Mouse (Mus musculus): Measurements from ENCODE around the gene Sgsm3. TPM values are rescaled to one million over a fixed set of nuclear protein-coding genes. Genes with fewer than 3 reads are reported as not detected.
"Not testable (repeated sequence)": the region's sequence is repeated elsewhere in the genome, so short reads cannot be mapped to it uniquely, and the experiment has no call there.

The Sgsm3 gene
- 56.1 and 60.9 TPM in 2 replicates for polyA plus RNA-seq (2014; fragmentation: Nextera tagmentation; extraction: Ambion mirVana)

DNA sequence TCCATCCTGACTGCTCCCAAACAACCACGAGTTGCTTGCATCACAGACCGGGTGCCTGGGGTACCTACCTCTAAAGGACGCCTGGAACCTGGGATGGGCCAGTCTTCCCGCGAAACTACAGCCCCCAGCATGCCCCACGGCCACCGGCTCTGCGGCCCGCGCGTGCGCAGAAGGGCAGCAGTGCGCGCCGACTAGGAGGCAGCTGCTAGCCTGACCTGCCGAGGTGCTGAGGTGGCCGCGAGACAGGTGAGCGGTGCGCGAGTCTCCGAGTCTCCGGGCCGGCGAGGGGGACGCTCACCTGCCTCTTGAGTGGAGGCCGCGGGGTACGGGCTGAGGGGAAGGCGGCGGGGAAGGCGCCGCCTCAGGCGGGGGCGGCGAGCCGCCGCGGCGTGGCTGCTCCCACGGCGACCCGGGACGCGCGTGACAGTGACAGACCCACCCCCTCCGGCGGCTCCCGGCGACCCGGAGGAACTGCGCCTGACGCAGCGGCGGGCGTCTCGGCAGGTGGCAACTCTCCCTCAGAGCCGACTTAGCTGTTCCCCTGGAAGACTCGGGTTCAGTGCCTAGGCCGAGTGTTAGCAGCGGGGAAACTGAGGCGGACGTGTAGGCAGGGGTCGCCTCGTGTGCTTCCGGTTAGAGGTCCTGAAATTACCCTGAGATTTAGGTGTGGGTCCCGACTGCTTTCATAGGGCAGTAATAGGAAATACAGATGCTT, at the start of gene Sgsm3:
Gene Sgsm3 (plus strand): TSS at position 146 of the 715 bp plus-strand sequence.
- Histone ChIP-seq H3K4me1 (ENCODE audit: control insufficient read depth, insufficient read depth, low read length) (peaks cover 8% of the 10 kb centered on the region), H3K36me3 (ENCODE audit: control insufficient read depth, insufficient read depth, low read length) (no peaks in the 10 kb centered on the region), H3K9ac (replicated peaks; ENCODE audit: low read length) (peak within 1 kb of the TSS; percentile 79), H3K4me2 (ENCODE audit: low read length) (peak within 1 kb of the TSS; percentile 81), H3K9me3 (ENCODE audit: control insufficient read depth, low read length) (no peaks in the 10 kb centered on the region), H3K4me3 (replicated peaks; ENCODE audit: low read depth, low read length) (peak within 1 kb of the TSS; percentile 84), H3K27ac (replicated peaks; ENCODE audit: low read depth, low read length) (peak within 1 kb of the TSS; percentile 61), H3K27me3 (ENCODE audit: control insufficient read depth, insufficient read depth, low read length) (no peaks in the 10 kb centered on the region)
- DNase-seq: peak; percentile 95
- WGBS: under 1% methylated on average over 59 of the region's 67 CpGs
- ATAC-seq (ENCODE audit: low FRiP score, low TSS enrichment): peak; percentile 88

GRCm38 (mm10) chr15:80928811-80929355, 48.7 kb upstream of the Sgsm3 start:
- no peaks in the 10 kb centered on the region for H3K4me1 ChIP-seq (ENCODE audit: control insufficient read depth, insufficient read depth, low read length)
- DNase-seq (no peak), ATAC-seq (ENCODE audit: low FRiP score, low TSS enrichment) (no peak)
- no peak overlapping the region for H3K4me2 ChIP-seq (ENCODE audit: low read length)
- no peak overlapping the region for H3K4me3 ChIP-seq (replicated peaks; ENCODE audit: low read depth, low read length)
- H3K36me3 ChIP-seq (ENCODE audit: control insufficient read depth, insufficient read depth, low read length): peaks cover 76% of the 10 kb centered on the region
- 88% methylated on average over 20 of the region's 20 CpGs for WGBS
- H3K27ac ChIP-seq (replicated peaks; ENCODE audit: low read depth, low read length): no peak overlapping the region
- H3K9ac ChIP-seq (replicated peaks; ENCODE audit: low read length): no peak overlapping the region
- no peaks in the 10 kb centered on the region for H3K27me3 ChIP-seq (ENCODE audit: control insufficient read depth, insufficient read depth, low read length)
- no peaks in the 10 kb centered on the region for H3K9me3 ChIP-seq (ENCODE audit: control insufficient read depth, low read length)

DNA sequence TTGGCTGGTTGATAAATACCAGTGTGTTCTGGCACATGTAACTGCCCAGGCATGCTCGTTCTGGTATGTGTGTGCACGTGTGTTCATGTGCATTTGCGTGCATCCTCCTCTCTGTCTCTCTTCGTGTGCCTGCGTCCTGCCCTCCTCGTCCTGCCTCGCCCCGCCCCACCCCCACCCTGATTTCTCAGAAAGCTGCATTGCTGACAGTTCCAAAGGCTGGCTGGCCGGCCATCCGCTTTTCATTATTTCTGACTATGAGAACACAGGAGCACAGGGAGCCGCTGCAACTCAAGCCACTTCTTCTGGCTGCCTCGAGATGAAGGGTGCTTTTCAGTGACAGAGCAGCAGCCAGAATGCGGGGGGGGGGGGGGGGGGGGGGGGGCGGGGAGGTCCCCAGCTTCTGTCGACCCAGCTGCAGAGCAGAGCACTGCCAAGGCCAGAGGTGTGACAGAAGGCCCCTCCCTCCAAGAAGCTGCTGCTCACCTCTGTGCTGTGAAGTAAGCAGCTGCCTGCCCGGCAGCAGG, 47.5 kb upstream of the Sgsm3 start:
- H3K4me1 ChIP-seq (ENCODE audit: control insufficient read depth, insufficient read depth, low read length): no peaks in the 10 kb centered on the region
- no peak overlapping the region for H3K27ac ChIP-seq (replicated peaks; ENCODE audit: low read depth, low read length)
- ATAC-seq (ENCODE audit: low FRiP score, low TSS enrichment) (no peak), DNase-seq (peak; percentile 17)
- no peaks in the 10 kb centered on the region for H3K27me3 ChIP-seq (ENCODE audit: control insufficient read depth, insufficient read depth, low read length)
- WGBS: 35% methylated on average over 15 of the region's 16 CpGs
- H3K4me3 ChIP-seq (replicated peaks; ENCODE audit: low read depth, low read length): no peak overlapping the region
- H3K36me3 ChIP-seq (ENCODE audit: control insufficient read depth, insufficient read depth, low read length): peaks cover 73% of the 10 kb centered on the region
- no peak overlapping the region for H3K4me2 ChIP-seq (ENCODE audit: low read length)
- H3K9me3 ChIP-seq (ENCODE audit: control insufficient read depth, low read length): no peaks in the 10 kb centered on the region
- no peak overlapping the region for H3K9ac ChIP-seq (replicated peaks; ENCODE audit: low read length)

DNA sequence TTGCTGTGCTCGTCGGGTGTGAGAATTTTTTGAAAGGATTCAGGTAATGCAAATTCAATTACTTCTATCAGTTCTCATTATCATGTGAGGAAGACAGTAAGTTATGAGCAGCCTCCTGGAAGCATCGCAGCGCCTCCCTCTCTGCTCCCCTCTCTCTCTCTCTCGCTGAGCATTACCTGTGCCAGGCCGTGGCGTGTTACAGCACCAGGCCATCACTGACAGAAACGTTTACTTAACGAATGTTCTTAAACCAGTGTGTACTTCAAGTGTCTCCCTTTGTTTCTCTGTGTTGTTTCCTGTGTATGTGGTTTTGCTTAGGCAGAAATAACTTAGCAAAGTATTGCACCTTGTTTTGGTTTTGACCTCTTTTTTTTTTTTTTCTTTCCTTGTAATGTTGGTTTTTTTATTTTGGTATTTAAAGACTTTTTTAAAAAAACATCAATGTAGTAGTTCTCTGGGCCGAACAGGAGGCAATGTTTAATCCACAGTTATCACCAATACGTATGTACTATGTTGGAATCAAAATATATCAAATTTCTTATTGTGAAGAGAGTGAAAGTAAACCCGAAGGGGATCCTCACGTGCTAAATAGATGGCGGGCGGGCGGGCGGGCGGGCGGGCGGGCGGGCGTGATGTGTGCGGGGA, 46.8 kb upstream of the Sgsm3 start:
- peaks cover 73% of the 10 kb centered on the region for H3K36me3 ChIP-seq (ENCODE audit: control insufficient read depth, insufficient read depth, low read length)
- not testable (repeated sequence) for H3K9ac ChIP-seq (replicated peaks; ENCODE audit: low read length); DNase-seq; H3K27ac ChIP-seq (replicated peaks; ENCODE audit: low read depth, low read length); H3K4me2 ChIP-seq (ENCODE audit: low read length); H3K27me3 ChIP-seq (ENCODE audit: control insufficient read depth, insufficient read depth, low read length); ATAC-seq (ENCODE audit: low FRiP score, low TSS enrichment); H3K9me3 ChIP-seq (ENCODE audit: control insufficient read depth, low read length); H3K4me1 ChIP-seq (ENCODE audit: control insufficient read depth, insufficient read depth, low read length); H3K4me3 ChIP-seq (replicated peaks; ENCODE audit: low read depth, low read length)
- 94% methylated on average over 23 of the region's 23 CpGs for WGBS

DNA sequence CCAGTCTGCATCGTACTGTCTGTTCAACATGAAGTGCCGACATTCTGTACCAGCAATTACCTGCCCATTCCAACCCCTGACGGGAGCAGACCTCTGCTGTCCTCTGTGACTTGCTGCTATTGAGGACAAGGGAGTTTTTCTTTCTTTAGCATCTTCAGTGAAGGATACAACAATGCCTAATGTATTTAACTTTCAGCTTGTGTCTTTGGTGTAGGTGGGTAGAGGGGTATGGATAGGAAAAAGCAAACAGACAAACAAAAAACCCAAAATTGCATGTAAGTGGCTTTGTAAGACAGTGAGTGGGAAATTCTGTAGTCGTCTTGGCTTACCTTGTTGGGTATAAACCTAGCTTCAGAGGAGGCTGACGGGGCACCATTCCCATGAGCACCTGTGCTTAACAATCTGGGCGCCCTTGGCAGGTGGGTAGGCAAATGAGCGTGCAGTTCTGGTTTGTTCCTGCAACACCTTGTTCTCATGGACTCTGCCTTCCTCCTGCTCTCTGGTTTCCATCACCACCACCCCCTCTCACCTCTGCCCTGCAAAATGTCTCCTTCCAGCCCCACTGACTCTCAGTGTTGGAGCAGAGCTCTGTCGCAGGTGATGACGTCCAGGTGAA, 46.1 kb upstream of the Sgsm3 start:
- Histone ChIP-seq H3K9ac (replicated peaks; ENCODE audit: low read length) (no peak overlapping the region), H3K27ac (replicated peaks; ENCODE audit: low read depth, low read length) (no peak overlapping the region), H3K4me2 (ENCODE audit: low read length) (no peak overlapping the region), H3K4me3 (replicated peaks; ENCODE audit: low read depth, low read length) (no peak overlapping the region), H3K9me3 (ENCODE audit: control insufficient read depth, low read length) (no peaks in the 10 kb centered on the region), H3K4me1 (ENCODE audit: control insufficient read depth, insufficient read depth, low read length) (no peaks in the 10 kb centered on the region), H3K36me3 (ENCODE audit: control insufficient read depth, insufficient read depth, low read length) (peaks cover 68% of the 10 kb centered on the region), H3K27me3 (ENCODE audit: control insufficient read depth, insufficient read depth, low read length) (no peaks in the 10 kb centered on the region)
- no peak for ATAC-seq (ENCODE audit: low FRiP score, low TSS enrichment)
- DNase-seq: no peak
- WGBS: 95% methylated on average over 9 of the region's 9 CpGs

DNA sequence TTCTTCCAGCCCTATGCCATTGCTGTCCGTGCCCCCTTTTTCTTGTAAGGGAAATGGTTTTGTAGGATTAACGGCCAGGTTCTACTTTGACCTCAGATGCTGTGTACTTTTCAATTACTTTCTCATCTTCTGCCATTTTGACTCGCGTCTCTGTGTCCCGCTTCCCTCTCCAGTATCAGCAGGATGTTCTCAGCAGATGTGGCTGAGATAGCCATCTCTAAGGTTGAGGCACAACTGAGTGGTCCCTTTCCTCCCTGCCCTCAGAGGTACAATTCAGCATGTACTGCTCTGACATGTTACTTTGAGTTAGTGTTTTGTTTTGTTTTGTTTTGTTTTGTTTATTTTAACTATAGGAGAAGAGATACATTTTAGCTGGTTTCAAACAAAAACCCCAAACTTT, 42.7 kb upstream of the Sgsm3 start:
- DNase-seq: no peak
- no peak overlapping the region for H3K4me2 ChIP-seq (ENCODE audit: low read length)
- ATAC-seq (ENCODE audit: low FRiP score, low TSS enrichment): no peak
- H3K4me1 ChIP-seq (ENCODE audit: control insufficient read depth, insufficient read depth, low read length): no peaks in the 10 kb centered on the region
- H3K27me3 ChIP-seq (ENCODE audit: control insufficient read depth, insufficient read depth, low read length): no peaks in the 10 kb centered on the region
- no peak overlapping the region for H3K4me3 ChIP-seq (replicated peaks; ENCODE audit: low read depth, low read length)
- no peak overlapping the region for H3K27ac ChIP-seq (replicated peaks; ENCODE audit: low read depth, low read length)
- WGBS: 92% methylated on average over 5 of the region's 5 CpGs
- H3K36me3 ChIP-seq (ENCODE audit: control insufficient read depth, insufficient read depth, low read length): peaks cover 51% of the 10 kb centered on the region
- H3K9ac ChIP-seq (replicated peaks; ENCODE audit: low read length): no peak overlapping the region
- H3K9me3 ChIP-seq (ENCODE audit: control insufficient read depth, low read length): no peaks in the 10 kb centered on the region

DNA sequence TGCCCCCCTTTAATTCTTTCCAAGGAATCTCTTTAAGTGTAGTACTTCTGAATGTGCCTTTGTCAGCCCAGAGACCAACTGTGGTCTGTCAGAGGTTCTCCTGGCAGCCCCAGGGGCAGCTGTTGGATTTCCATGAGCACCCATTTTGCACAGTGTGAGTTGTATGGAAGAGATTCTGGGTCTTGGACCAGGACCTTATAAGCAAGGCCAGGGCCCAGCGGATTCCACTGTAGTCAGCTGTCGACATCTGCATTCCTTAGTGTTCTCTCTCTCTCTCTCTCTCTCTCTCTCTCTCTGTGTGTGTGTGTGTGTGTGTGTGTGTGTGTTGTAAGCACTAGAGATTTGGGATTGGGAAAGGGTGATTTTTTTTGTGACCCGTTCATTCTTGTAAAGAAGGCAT, 40.9 kb upstream of the Sgsm3 start:
- no peak for DNase-seq
- WGBS: 71% methylated on average over 3 of the region's 3 CpGs
- peaks cover 42% of the 10 kb centered on the region for H3K36me3 ChIP-seq (ENCODE audit: control insufficient read depth, insufficient read depth, low read length)

GRCm38 (mm10) chr15:80938615-80939014, 39.0 kb upstream of the Sgsm3 start:
- DNase-seq: no peak
- no peak overlapping the region for H3K9ac ChIP-seq (replicated peaks; ENCODE audit: low read length)
- H3K36me3 ChIP-seq (ENCODE audit: control insufficient read depth, insufficient read depth, low read length): peaks cover 32% of the 10 kb centered on the region
- H3K27me3 ChIP-seq (ENCODE audit: control insufficient read depth, insufficient read depth, low read length): no peaks in the 10 kb centered on the region
- 72% methylated on average over 4 of the region's 4 CpGs for WGBS
- H3K4me1 ChIP-seq (ENCODE audit: control insufficient read depth, insufficient read depth, low read length): no peaks in the 10 kb centered on the region
- H3K27ac ChIP-seq (replicated peaks; ENCODE audit: low read depth, low read length): no peak overlapping the region
- H3K4me2 ChIP-seq (ENCODE audit: low read length): no peak overlapping the region
- ATAC-seq (ENCODE audit: low FRiP score, low TSS enrichment): no peak
- H3K9me3 ChIP-seq (ENCODE audit: control insufficient read depth, low read length): no peaks in the 10 kb centered on the region
- H3K4me3 ChIP-seq (replicated peaks; ENCODE audit: low read depth, low read length): no peak overlapping the region

More for the DNA sequence above, 40.9 kb upstream of the Sgsm3 start:
- no peak overlapping the region for H3K9ac ChIP-seq (replicated peaks; ENCODE audit: low read length)
- no peaks in the 10 kb centered on the region for H3K9me3 ChIP-seq (ENCODE audit: control insufficient read depth, low read length)
- H3K4me2 ChIP-seq (ENCODE audit: low read length): no peak overlapping the region
- H3K27ac ChIP-seq (replicated peaks; ENCODE audit: low read depth, low read length): no peak overlapping the region
- no peaks in the 10 kb centered on the region for H3K4me1 ChIP-seq (ENCODE audit: control insufficient read depth, insufficient read depth, low read length)
- no peaks in the 10 kb centered on the region for H3K27me3 ChIP-seq (ENCODE audit: control insufficient read depth, insufficient read depth, low read length)
- H3K4me3 ChIP-seq (replicated peaks; ENCODE audit: low read depth, low read length): no peak overlapping the region
- no peak for ATAC-seq (ENCODE audit: low FRiP score, low TSS enrichment)
